Mouse (Mus musculus): Measurements from ENCODE around the gene Eno4.

DNA sequence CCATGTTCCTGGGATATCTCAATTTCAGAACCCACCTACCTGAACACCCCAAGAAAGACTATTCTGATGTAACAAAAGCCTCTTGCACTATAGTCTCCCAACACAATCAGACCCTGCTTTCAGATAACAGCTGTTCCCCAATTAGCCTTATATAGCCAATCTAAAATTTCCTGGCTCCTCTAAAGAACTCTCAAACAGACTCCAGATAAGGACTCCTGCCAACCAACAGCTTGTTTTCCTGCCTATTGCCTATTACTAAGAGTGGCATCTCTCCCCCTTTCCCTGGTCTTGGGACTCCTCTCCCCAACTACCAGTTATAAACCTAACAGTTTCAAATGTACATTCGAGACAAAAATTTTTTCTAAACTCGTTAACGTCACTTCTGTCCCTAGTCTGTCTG lies 8.3 kb downstream of the Eno4 start:
- no peak for TF ChIP-seq CTCF (IDR thresholded peaks at IDR 0.05; ENCODE audit: low read depth)
- no peak for TF ChIP-seq EP300 (IDR thresholded peaks at IDR 0.05; ENCODE audit: low read depth)

All from liver, embryonic 14.5 days (tissue).